Mouse (Mus musculus): Measurements from ENCODE around the gene Adam1a. TPM values are rescaled to one million over a fixed set of nuclear protein-coding genes. Genes with fewer than 3 reads are reported as not detected.
"Not testable (repeated sequence)": the region's sequence is repeated elsewhere in the genome, so short reads cannot be mapped to it uniquely, and the experiment has no call there.

Gene Adam1a
- polyA plus RNA-seq, 1 experiment from 2014 or later = 2.1 TPM

DNA sequence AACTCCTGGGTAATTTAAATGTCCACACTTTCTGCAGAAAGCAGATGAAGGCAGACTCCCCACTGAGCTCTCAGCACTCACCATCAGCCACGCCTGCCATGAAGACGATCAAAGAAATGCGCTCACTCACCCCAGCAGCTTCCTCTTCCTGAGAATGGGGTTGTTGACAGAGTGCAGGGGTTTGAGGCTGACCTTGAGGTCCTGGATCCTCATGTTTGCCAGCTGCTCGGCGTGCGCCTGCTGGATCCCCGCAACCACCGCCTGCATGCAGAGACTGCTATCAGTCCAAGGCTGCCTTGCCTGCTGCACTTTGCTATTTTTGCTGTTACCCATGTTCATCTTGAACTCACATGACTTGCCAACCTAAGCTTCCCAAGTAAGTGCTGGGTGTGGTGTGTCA is 18.3 kb downstream of the Adam1a start:
- WGBS = 79% methylated on average over 8 of the region's 8 CpGs

DNA sequence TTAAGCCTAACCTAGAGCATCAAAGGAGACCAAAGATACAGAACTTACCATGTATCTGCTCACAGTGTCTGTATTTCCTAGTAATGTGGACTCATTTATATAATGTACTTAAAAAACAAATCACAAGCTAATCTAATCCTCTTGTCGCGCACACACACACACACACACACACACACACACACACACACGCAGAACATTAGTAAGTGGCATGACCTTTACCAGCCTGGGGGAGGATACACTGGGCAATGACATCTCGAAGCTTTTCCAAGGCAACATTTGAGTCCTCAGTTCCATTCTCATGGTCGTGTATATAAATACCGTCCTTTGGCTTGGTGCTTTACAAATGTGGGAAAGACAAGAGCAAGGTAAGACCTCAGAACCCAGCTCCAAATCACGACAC is 18.8 kb downstream of the Adam1a start:
- WGBS = 93% methylated on average over 7 of the region's 7 CpGs
- DNase-seq (ENCODE audit: low spot score) (no peak), ATAC-seq (ENCODE audit: low read depth) (no peak)
- no peak overlapping the region for H3K27ac ChIP-seq (replicated peaks; ENCODE audit: low read depth, low read length)
- H3K4me3 ChIP-seq (ENCODE audit: low read depth, low read length) = no peak overlapping the region
- no peak overlapping the region for H3K4me2 ChIP-seq (ENCODE audit: low read depth, low read length)
- peaks cover 86% of the 10 kb centered on the region for H3K36me3 ChIP-seq (ENCODE audit: control insufficient read depth, insufficient read depth, low read length)
- no peak overlapping the region for H3K9ac ChIP-seq (ENCODE audit: low read depth, low read length)
- H3K9me3 ChIP-seq (ENCODE audit: control insufficient read depth, low read length) = no peaks in the 10 kb centered on the region
- H3K4me1 ChIP-seq (ENCODE audit: control insufficient read depth, insufficient read depth, low read length) = no peaks in the 10 kb centered on the region
- no peaks in the 10 kb centered on the region for H3K27me3 ChIP-seq (replicated peaks; ENCODE audit: control insufficient read depth, insufficient read depth, low read length)

More for the DNA sequence above, 18.3 kb downstream of the Adam1a start:
- no peak overlapping the region for H3K4me3 ChIP-seq (ENCODE audit: low read depth, low read length)
- no peak overlapping the region for H3K9ac ChIP-seq (ENCODE audit: low read depth, low read length)
- H3K4me1 ChIP-seq (ENCODE audit: control insufficient read depth, insufficient read depth, low read length) = no peaks in the 10 kb centered on the region
- ATAC-seq (ENCODE audit: low read depth) = no peak
- H3K9me3 ChIP-seq (ENCODE audit: control insufficient read depth, low read length) = no peaks in the 10 kb centered on the region
- DNase-seq (ENCODE audit: low spot score) = no peak
- no peaks in the 10 kb centered on the region for H3K27me3 ChIP-seq (replicated peaks; ENCODE audit: control insufficient read depth, insufficient read depth, low read length)
- no peak overlapping the region for H3K4me2 ChIP-seq (ENCODE audit: low read depth, low read length)
- H3K27ac ChIP-seq (replicated peaks; ENCODE audit: low read depth, low read length) = no peak overlapping the region
- H3K36me3 ChIP-seq (ENCODE audit: control insufficient read depth, insufficient read depth, low read length) = peaks cover 87% of the 10 kb centered on the region

DNA sequence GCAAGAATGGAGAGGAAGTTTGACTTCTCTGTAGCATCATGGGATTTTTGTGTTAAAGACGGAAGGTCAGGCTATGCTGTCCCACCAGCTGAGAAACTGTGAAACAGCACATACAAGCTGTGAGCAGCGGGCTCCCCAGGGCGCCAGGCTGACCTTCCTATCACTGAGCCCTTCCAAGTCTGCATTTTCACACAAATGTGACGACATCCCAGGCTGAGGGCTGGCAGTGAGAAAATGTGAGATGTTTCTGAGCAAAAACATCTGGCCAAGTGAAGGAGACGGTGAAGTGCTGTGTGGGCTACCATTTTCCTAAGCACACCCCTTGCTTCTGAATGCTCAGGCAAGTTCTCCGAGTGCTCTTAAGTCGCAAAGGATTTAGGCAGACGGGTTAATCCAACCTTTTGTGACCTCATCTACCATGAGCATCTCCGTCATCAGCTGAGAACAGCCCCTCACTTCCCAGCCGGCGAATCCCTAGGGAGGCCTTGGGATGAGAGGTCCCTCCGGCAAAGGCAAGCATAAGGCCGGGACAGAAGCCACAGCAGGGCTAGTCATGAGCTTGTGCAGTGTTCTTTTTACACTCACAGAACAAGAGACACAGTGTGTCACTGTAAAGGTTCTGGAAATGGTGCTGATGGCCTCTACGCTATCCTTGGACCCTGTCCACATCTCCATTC is 19.4 kb downstream of the Adam1a start:
- Histone ChIP-seq H3K27me3 (replicated peaks; ENCODE audit: control insufficient read depth, insufficient read depth, low read length) (no peaks in the 10 kb centered on the region), H3K4me3 (ENCODE audit: low read depth, low read length) (no peak overlapping the region), H3K4me1 (ENCODE audit: control insufficient read depth, insufficient read depth, low read length) (no peaks in the 10 kb centered on the region), H3K9ac (ENCODE audit: low read depth, low read length) (no peak overlapping the region), H3K4me2 (ENCODE audit: low read depth, low read length) (no peak overlapping the region), H3K27ac (replicated peaks; ENCODE audit: low read depth, low read length) (no peak overlapping the region), H3K9me3 (ENCODE audit: control insufficient read depth, low read length) (no peaks in the 10 kb centered on the region), H3K36me3 (ENCODE audit: control insufficient read depth, insufficient read depth, low read length) (peaks cover 86% of the 10 kb centered on the region)
- WGBS = 75% methylated on average over 14 of the region's 14 CpGs
- ATAC-seq (ENCODE audit: low read depth) (no peak), DNase-seq (ENCODE audit: low spot score) (no peak)

DNA sequence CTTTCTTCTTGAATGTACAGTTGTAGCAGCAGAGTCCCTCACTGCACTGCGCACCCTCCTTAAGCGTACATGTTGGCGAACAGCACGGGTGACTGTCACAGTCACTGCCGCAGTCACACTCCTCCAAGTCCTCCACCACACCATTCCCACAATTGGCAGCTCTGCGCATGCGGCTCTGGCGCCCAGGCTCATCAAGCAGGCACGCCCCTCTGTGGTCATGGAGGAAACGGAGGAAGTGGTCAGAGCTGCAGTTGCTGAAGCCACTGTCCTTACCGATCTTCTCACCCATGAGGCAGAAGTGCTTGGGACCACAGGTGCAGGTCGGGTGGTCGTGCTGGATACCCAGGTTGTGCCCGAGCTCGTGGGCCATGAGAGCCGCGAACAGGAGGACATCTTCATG is 25.5 kb downstream of the Adam1a start:
- not testable (repeated sequence) for H3K4me2 ChIP-seq (ENCODE audit: low read depth, low read length); H3K9ac ChIP-seq (ENCODE audit: low read depth, low read length); H3K4me1 ChIP-seq (ENCODE audit: control insufficient read depth, insufficient read depth, low read length); ATAC-seq (ENCODE audit: low read depth); H3K4me3 ChIP-seq (ENCODE audit: low read depth, low read length); H3K27me3 ChIP-seq (replicated peaks; ENCODE audit: control insufficient read depth, insufficient read depth, low read length); DNase-seq (ENCODE audit: low spot score); H3K9me3 ChIP-seq (ENCODE audit: control insufficient read depth, low read length); H3K27ac ChIP-seq (replicated peaks; ENCODE audit: low read depth, low read length)
- WGBS = 94% methylated on average over 9 of the region's 17 CpGs
- peaks cover 51% of the 10 kb centered on the region for H3K36me3 ChIP-seq (ENCODE audit: control insufficient read depth, insufficient read depth, low read length)

DNA sequence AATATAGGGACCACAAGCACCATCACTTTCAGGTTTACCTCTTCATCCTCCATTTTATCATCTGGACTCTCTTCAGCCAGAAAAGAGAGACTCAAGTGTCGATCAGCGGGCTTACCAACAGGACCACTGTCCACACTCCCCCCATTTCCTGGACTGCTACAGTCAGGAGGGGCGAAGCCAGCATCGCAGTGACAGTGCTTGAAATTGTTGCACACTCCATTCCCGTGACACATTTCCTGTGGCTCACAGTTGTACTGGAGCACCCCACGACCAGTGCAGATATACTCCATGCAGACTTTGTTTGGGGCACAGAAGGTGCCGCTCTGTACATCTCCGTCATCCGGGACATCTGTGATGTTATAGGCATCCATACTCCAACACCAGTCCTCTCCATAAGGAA is 26.3 kb downstream of the Adam1a start:
- no peak for DNase-seq (ENCODE audit: low spot score)
- H3K9ac ChIP-seq (ENCODE audit: low read depth, low read length) = no peak overlapping the region
- H3K27me3 ChIP-seq (replicated peaks; ENCODE audit: control insufficient read depth, insufficient read depth, low read length) = no peaks in the 10 kb centered on the region
- no peak for ATAC-seq (ENCODE audit: low read depth)
- H3K36me3 ChIP-seq (ENCODE audit: control insufficient read depth, insufficient read depth, low read length) = peaks cover 43% of the 10 kb centered on the region
- no peak overlapping the region for H3K27ac ChIP-seq (replicated peaks; ENCODE audit: low read depth, low read length)
- no peaks in the 10 kb centered on the region for H3K9me3 ChIP-seq (ENCODE audit: control insufficient read depth, low read length)
- no peak overlapping the region for H3K4me2 ChIP-seq (ENCODE audit: low read depth, low read length)
- WGBS = 89% methylated on average over 9 of the region's 9 CpGs
- H3K4me3 ChIP-seq (ENCODE audit: low read depth, low read length) = no peak overlapping the region
- H3K4me1 ChIP-seq (ENCODE audit: control insufficient read depth, insufficient read depth, low read length) = no peaks in the 10 kb centered on the region

DNA sequence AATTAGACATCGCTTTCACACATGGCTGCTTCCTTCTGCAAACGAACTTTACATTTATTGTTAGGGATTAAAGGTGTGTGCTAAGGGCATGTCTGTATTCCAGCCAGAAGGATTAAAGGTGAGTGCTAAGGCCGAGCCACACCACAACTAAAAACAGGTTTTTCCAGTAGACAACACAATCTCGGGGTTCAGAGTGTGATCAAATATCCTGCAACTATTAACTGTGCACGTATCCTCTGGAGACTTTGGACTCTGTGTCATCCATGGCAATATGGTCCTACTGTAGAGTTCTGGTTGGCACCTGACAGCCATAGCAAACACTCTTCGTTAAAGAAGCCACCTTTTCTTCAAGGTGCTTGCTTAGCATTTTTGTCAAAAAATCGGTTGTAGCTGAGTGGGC is 35.3 kb downstream of the Adam1a start:
- DNase-seq (ENCODE audit: low spot score) = no peak
- H3K9ac ChIP-seq (ENCODE audit: low read depth, low read length) = no peak overlapping the region
- H3K36me3 ChIP-seq (ENCODE audit: control insufficient read depth, insufficient read depth, low read length) = no peaks in the 10 kb centered on the region
- ATAC-seq (ENCODE audit: low read depth) = no peak
- no peak overlapping the region for H3K27ac ChIP-seq (replicated peaks; ENCODE audit: low read depth, low read length)
- H3K27me3 ChIP-seq (replicated peaks; ENCODE audit: control insufficient read depth, insufficient read depth, low read length) = no peaks in the 10 kb centered on the region
- H3K4me2 ChIP-seq (ENCODE audit: low read depth, low read length) = no peak overlapping the region
- H3K4me1 ChIP-seq (ENCODE audit: control insufficient read depth, insufficient read depth, low read length) = no peaks in the 10 kb centered on the region
- H3K4me3 ChIP-seq (ENCODE audit: low read depth, low read length) = no peak overlapping the region
- 81% methylated on average over 7 of the region's 7 CpGs for WGBS
- H3K9me3 ChIP-seq (ENCODE audit: control insufficient read depth, low read length) = no peaks in the 10 kb centered on the region

DNA sequence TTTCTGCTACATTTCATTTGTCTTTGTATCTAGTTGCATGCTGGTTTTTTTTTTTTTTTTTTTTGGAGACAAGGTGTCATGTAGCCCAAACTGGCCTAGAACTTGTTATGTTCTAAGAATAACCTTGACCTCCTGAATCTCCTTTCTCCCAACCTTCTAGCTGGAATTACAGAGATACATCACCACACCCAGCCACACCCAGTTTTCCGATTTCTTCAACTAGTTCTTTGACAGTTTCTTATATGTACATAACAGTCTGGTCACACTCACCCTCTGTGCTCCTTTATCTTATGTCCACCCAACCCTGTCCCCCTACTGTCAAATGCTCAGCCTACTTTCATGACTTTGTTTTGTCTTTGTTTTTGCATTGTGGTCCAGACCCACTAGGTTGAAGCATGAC is 38.4 kb downstream of the Adam1a start:
- H3K4me3 ChIP-seq (ENCODE audit: low read depth, low read length) = no peak overlapping the region
- 86% methylated on average over 1 of the region's 1 CpGs for WGBS
- no peak overlapping the region for H3K4me2 ChIP-seq (ENCODE audit: low read depth, low read length)
- no peak overlapping the region for H3K27ac ChIP-seq (replicated peaks; ENCODE audit: low read depth, low read length)
- no peak for ATAC-seq (ENCODE audit: low read depth)
- H3K9ac ChIP-seq (ENCODE audit: low read depth, low read length) = no peak overlapping the region
- no peaks in the 10 kb centered on the region for H3K4me1 ChIP-seq (ENCODE audit: control insufficient read depth, insufficient read depth, low read length)
- DNase-seq (ENCODE audit: low spot score) = no peak
- no peaks in the 10 kb centered on the region for H3K9me3 ChIP-seq (ENCODE audit: control insufficient read depth, low read length)
- no peaks in the 10 kb centered on the region for H3K27me3 ChIP-seq (replicated peaks; ENCODE audit: control insufficient read depth, insufficient read depth, low read length)
- H3K36me3 ChIP-seq (ENCODE audit: control insufficient read depth, insufficient read depth, low read length) = no peaks in the 10 kb centered on the region

DNA sequence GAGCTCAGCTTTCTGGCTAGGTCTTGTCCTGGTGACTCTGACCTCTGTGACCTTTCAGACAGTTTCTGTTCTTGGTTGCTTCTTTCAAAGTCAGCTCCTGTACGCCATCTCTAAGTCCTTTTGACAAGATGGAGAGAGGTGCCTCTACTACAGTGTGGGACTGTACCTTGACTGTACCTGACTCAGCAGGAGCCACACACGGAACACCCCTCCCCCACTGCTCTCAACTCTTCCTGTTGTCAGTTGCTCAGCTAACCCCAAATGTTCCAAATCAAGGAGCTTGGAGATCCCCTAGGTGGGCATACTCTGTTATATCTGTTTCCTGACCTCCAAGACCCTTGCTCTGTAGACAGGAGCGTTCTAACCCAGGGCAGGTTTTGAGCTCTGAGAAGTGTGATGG is 42.1 kb downstream of the Adam1a start, which contains the start of gene Adam1b:
Gene Adam1b (minus strand): TSS at position 205 of the 400 bp plus-strand sequence.
- no peaks in the 10 kb centered on the region for H3K27me3 ChIP-seq (replicated peaks; ENCODE audit: control insufficient read depth, insufficient read depth, low read length)
- no peaks in the 10 kb centered on the region for H3K36me3 ChIP-seq (ENCODE audit: control insufficient read depth, insufficient read depth, low read length)
- H3K9me3 ChIP-seq (ENCODE audit: control insufficient read depth, low read length) = no peaks in the 10 kb centered on the region
- H3K4me3 ChIP-seq (ENCODE audit: low read depth, low read length) = no peak within 1 kb of the TSS
- H3K4me2 ChIP-seq (ENCODE audit: low read depth, low read length) = no peak within 1 kb of the TSS
- H3K4me1 ChIP-seq (ENCODE audit: control insufficient read depth, insufficient read depth, low read length) = no peaks in the 10 kb centered on the region
- WGBS = 76% methylated on average over 3 of the region's 3 CpGs
- DNase-seq (ENCODE audit: low spot score) = no peak
- no peak within 1 kb of the TSS for H3K9ac ChIP-seq (ENCODE audit: low read depth, low read length)
- no peak for ATAC-seq (ENCODE audit: low read depth)
- no peak within 1 kb of the TSS for H3K27ac ChIP-seq (replicated peaks; ENCODE audit: low read depth, low read length)

DNA sequence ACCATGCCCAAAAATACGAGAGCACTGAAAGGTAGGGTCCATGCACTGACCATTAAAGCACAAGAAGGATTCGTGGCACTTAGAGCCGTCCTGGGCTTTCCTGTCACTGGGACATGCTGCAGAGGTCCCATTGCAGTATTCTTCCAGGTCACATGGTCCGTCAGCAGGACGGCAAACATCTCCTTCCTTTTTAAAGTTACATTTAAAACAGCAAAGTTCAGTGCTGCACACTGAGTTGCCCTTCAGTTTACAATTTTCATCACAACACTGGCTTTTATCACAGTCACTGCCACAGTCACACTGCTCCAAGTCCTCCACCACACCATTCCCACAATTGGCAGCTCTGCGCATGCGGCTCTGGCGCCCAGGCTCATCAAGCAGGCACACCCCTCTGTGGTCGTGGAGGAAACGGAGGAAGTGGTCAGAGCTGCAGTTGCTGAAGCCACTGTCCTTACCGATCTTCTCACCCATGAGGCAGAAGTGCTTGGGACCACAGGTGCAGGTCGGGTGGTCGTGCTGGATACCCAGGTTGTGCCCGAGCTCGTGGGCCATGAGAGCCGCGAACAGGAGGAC is 43.8 kb downstream of the Adam1a start:
- H3K27ac ChIP-seq (replicated peaks; ENCODE audit: low read depth, low read length); H3K36me3 ChIP-seq (ENCODE audit: control insufficient read depth, insufficient read depth, low read length); H3K9ac ChIP-seq (ENCODE audit: low read depth, low read length); DNase-seq (ENCODE audit: low spot score); H3K9me3 ChIP-seq (ENCODE audit: control insufficient read depth, low read length); H3K4me3 ChIP-seq (ENCODE audit: low read depth, low read length); H3K4me2 ChIP-seq (ENCODE audit: low read depth, low read length); H3K4me1 ChIP-seq (ENCODE audit: control insufficient read depth, insufficient read depth, low read length); H3K27me3 ChIP-seq (replicated peaks; ENCODE audit: control insufficient read depth, insufficient read depth, low read length); ATAC-seq (ENCODE audit: low read depth): not testable (repeated sequence)
- WGBS = 77% methylated on average over 8 of the region's 17 CpGs
